Mouse (Mus musculus) spleen, postnatal 10 days (tissue): Measurements from ENCODE around the gene Ptprg.

ENCODE experiments used
- DNase-seq, 2 experiments: peaks; one replicate each; pipeline ENCODE4 v3.0.0; 2021 to 2022; ENCODE audit warnings: low spot score in 2 of 2

Ptprg gene

DNA sequence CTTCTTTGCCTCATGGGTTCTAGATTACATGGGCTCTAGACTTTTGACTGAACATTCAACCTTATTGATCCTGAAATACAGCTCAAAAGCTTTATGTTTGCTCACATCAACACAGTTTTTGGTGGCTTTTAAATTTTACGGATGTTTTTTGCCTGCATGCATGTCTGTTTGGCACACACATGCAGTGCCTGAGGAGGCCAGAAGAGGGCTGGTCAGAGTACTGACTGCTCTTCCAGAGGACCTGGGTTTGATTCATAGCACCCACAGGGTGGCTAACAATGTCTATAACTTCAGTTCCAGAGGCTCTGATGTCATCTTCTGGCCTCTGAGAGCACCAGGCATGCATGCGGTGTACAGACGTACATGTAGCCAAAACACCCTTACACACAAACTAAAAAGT lies 12.0 kb downstream of the Ptprg start:
- DNase-seq: no peak

- DNase-seq: no peak
These were observed 16.4 kb downstream of the Ptprg start for GRCm38 (mm10) chr14:11569734-11570133.

GRCm38 (mm10) chr14:11571766-11572394 lies 18.5 kb downstream of the Ptprg start:
- no peak for DNase-seq

DNA sequence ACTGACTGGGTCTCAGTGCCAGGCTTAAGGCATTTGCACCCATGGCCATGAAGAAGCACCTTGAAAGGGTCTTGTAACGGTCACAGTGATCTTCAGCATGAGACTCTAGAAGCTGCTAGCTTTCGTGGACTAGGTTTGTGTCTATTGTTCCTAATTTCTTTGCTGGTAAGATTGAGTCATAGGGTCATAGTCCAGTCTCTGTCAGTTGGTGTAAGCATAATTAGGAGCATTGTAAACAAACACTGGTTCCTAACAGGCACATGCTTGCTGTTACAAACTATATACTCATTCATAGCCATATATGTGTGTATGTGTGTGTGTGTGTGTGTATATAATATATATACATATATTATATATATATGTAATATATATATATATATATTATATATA lies 19.1 kb downstream of the Ptprg start:
- no peak for DNase-seq

- no peak for DNase-seq
These were observed 20.4 kb downstream of the Ptprg start for GRCm38 (mm10) chr14:11573710-11574109.

DNA sequence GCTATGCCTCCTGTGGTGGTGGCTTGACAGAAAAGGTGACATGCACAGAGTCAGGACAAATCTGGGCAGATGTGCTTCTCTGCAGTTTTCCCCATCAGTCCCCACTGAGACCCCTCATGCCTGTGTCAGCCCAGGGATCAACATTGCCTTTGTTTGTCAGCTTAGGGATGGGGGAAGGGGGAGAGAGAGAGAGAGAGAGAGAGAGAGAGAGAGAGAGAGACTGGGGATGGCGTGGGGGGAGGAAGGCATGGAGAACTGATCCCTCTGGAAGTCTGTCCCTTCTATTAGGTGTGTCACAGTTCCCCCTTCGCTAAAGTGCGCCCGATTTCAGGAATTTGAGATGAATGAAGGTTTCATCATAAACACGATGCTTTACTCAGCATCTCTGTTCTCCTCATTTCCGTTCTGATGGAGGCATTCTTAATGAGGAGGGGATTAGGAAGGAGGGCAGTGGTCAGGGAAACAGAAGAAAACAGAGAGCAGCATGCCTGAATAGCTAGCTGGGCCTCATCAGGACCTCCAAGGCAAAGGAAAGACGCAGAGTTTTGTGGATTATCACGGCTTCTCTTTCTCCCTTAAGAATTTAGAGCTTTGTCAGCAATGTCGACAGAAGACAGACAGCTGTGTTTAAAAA lies 24.1 kb downstream of the Ptprg start:
- no peak for DNase-seq

GRCm38 (mm10) chr14:11577910-11578309 lies 24.6 kb downstream of the Ptprg start:
- no peak for DNase-seq

DNA sequence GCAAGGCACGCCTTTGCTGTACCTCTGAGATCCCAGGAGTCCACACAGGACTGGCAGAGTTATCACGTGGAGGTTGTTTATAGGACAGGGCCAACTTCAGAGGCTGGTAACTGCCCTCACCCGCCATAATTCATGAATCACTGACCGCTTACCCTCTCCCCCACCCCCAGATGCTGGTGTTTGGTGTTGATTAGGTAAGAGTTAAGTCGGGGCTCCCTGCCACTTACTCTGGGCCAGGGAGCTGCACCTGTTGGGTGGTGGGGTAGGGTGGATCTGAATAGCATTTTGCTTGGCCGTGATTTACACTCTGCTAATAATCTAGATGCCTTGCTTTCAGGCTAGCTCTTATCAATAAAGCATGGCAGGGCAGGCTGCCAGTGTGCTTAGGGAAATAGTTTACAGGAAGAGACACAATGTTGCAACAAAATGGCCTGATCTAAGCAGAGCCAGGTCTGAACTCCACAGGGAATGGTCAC lies 25.2 kb downstream of the Ptprg start:
- no peak for DNase-seq

- DNase-seq: no peak
These were observed 26.6 kb downstream of the Ptprg start for GRCm38 (mm10) chr14:11579950-11580349.

GRCm38 (mm10) chr14:11584263-11584662 lies 30.9 kb downstream of the Ptprg start:
- no peak for DNase-seq

DNA sequence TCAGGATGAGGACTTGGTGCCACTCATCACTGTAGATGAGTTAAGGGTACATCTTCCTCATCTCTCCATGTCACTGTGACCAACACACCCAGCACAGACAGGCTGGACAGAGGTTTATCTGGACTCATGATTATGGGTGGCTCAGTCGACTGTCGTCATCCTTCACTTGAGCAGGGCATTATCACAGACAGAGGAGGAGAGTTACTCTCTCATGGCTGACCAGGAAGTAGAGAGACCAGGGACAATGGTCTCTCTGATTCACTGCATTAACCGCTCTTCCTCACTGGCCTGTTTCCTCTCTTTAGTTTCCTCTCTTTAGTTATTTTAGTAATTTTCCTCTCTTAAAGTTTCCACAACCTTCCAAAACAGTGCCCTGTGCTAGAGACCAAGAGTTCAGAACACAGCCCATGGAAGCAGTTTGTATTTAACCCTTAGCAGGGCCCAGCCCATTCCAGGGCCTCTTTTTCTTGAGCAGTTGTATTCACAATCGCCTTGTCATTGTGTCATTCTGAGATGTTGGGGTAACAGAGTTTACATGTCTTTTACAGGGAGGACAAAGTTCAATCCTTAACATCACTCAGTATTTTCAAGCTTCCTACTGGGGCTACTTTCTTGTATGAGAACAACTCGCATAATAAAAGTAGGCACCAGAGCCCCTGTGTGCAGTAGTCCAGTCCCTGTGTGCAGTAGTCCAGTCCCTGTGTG lies 31.7 kb downstream of the Ptprg start:
- no peak for DNase-seq

DNA sequence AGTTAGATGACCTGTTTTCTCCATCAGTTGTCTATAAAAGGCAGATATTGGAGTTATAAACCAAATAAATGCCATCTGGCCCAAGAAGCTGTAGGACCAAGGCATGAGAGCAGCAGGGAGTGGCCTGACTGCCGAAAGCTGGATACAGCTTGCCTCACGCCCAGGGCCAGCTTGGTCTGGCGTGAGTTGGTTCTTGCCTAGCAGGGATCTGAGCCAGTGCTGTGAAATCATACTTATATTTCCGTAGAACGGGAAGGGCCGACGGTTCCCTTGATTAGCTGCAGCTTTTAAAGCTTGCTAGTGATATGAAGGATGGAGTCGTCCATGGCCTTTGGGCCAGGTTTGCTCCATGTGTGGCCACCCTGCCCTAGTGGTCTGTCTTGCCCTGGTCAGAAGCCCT lies 37.1 kb downstream of the Ptprg start:
- DNase-seq: no peak

- DNase-seq: no peak
These were observed 39.3 kb downstream of the Ptprg start for GRCm38 (mm10) chr14:11592650-11593049.

GRCm38 (mm10) chr14:11594336-11594735 lies 41.0 kb downstream of the Ptprg start:
- DNase-seq: no peak

GRCm38 (mm10) chr14:11604133-11604865 lies 51.0 kb downstream of the Ptprg start:
- no peak for DNase-seq

DNA sequence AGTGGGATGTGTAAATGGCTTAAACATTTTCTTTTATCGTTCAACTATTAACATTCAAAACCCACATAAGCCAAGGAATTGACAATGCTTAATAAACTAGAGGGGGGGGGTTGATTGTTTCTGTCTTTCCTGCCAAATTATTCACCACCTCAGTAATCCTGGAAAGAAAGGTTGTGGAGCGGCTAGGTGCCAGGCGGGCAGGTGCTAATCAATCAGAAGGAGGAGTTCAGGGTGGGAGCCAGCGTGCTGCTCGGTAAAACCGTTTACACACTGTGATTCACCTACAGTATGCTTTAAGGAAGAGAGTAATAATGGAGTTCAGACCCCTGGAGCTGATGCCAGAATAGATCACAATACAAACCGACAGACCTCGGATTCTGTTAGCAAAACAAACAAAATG lies 55.0 kb downstream of the Ptprg start:
- DNase-seq: no peak

- DNase-seq: no peak
These were observed 56.7 kb downstream of the Ptprg start for GRCm38 (mm10) chr14:11609857-11610582.

GRCm38 (mm10) chr14:11612426-11612825 lies 59.1 kb downstream of the Ptprg start:
- no peak for DNase-seq

DNA sequence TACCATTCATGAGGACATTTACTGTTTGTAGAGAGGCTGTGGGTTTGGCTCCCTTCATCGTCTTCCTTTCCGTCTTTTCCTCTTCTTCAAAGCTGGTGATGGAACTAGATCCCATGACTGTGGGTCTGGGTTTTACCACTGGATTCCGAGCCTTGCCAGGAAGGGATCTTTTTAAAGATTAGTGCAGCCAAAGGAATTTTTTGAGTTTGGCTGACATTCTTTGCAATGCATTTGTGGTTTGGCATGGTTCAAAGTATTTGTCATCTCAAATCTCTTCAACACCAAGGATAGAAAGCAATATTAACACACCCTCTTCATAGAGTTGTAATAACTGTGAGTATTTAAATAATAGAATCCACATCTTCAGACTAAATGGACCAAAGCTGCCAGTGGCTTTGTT lies 59.8 kb downstream of the Ptprg start:
- DNase-seq: no peak

- DNase-seq: no peak
These were observed 62.4 kb downstream of the Ptprg start for GRCm38 (mm10) chr14:11615697-11616096.

- no peak for DNase-seq
These were observed 64.0 kb downstream of the Ptprg start for GRCm38 (mm10) chr14:11617362-11617761.
